Mouse (Mus musculus) stomach, postnatal 0 days (tissue): ENCODE data around the gene Psmd7.

Experiments used
- CTCF ChIP-seq: IDR thresholded peaks from 2 replicates; pipeline ENCODE4 v1.5.1; 2016; ENCODE audit warnings: antibody characterized with exemption, low read depth, mild to moderate bottlenecking, moderate library complexity
- EP300 ChIP-seq: optimal IDR thresholded peaks from 2 replicates; pipeline ENCODE3; 2016; ENCODE audit warnings: antibody characterized with exemption

- TF ChIP-seq CTCF = no peak
- no peak for TF ChIP-seq EP300
Measured at GRCm38 (mm10) chr8:107546154-107546553, 42.1 kb downstream of the Psmd7 start.
